Mouse (Mus musculus): ENCODE data around the gene Fgfr2. TPM values are rescaled to one million over a fixed set of nuclear protein-coding genes. Genes with fewer than 3 reads are reported as not detected.
"Not testable (repeated sequence)": the region's sequence is repeated elsewhere in the genome, so short reads cannot be mapped to it uniquely, and the experiment has no call there.

The Fgfr2 gene
- polyA plus RNA-seq, 1 experiment: 0.17 TPM

GRCm38 (mm10) chr7:131062541-131062940, 2060.6 kb downstream of the Fgfr2 start:
- Histone ChIP-seq H3K4me2 (ENCODE audit: low read depth) (no peak overlapping the region), H3ac (ENCODE audit: control insufficient read depth, insufficient read length) (no peak overlapping the region), H3K36me3 (ENCODE audit: control insufficient read depth, insufficient read depth) (no peaks in the 10 kb centered on the region), H3K4me3 (no peak overlapping the region), H3K27me3 (ENCODE audit: control insufficient read depth, insufficient read depth, insufficient read length) (peaks cover 13% of the 10 kb centered on the region), H3K79me2 (ENCODE audit: control insufficient read depth, insufficient read depth) (no peaks in the 10 kb centered on the region)
- TF ChIP-seq TCF12 (IDR thresholded peaks at IDR 0.05; ENCODE audit: insufficient read depth, poor library complexity, severe bottlenecking) (no peak), MYOD1 (IDR thresholded peaks at IDR 0.05; ENCODE audit: control insufficient read depth in 1 of 3, insufficient read length in 2 of 3, low read depth in 2 of 3) (no peak), POLR2AphosphoS2 (IDR thresholded peaks at IDR 0.05; ENCODE audit: insufficient read length, low read depth) (no peak), POLR2A (IDR thresholded peaks at IDR 0.05; ENCODE audit: insufficient read length, low read depth) (no peak), CEBPB (IDR thresholded peaks at IDR 0.05; ENCODE audit: insufficient read depth, poor library complexity, severe bottlenecking) (no peak), SRF (IDR thresholded peaks at IDR 0.05; ENCODE audit: control insufficient read depth, insufficient read length, low read depth) (no peak), TCF3 (IDR thresholded peaks at IDR 0.05; ENCODE audit: insufficient read length, low read depth) (no peak), USF1 (IDR thresholded peaks at IDR 0.05; ENCODE audit: low read depth) (no peak), MYOG (IDR thresholded peaks at IDR 0.05; ENCODE audit: control insufficient read depth in 1 of 3, insufficient read depth in 1 of 3, insufficient read length in 2 of 3, low read depth in 2 of 3) (no peak), E2F4 (IDR thresholded peaks at IDR 0.05; ENCODE audit: insufficient read depth) (no peak)

GRCm38 (mm10) chr7:131059808-131060207, 2063.3 kb downstream of the Fgfr2 start:
- H3ac ChIP-seq (ENCODE audit: control insufficient read depth, insufficient read length); H3K36me3 ChIP-seq (ENCODE audit: control insufficient read depth, insufficient read depth); H3K4me2 ChIP-seq (ENCODE audit: low read depth); H3K79me2 ChIP-seq (ENCODE audit: control insufficient read depth, insufficient read depth); H3K4me3 ChIP-seq: not testable (repeated sequence)
- H3K27me3 ChIP-seq (ENCODE audit: control insufficient read depth, insufficient read depth, insufficient read length): peaks cover 13% of the 10 kb centered on the region

GRCm38 (mm10) chr7:131057918-131058317, 2065.2 kb downstream of the Fgfr2 start:
- H3K4me3 ChIP-seq; H3K36me3 ChIP-seq (ENCODE audit: control insufficient read depth, insufficient read depth); H3K79me2 ChIP-seq (ENCODE audit: control insufficient read depth, insufficient read depth); H3ac ChIP-seq (ENCODE audit: control insufficient read depth, insufficient read length); H3K4me2 ChIP-seq (ENCODE audit: low read depth): not testable (repeated sequence)
- peaks cover 13% of the 10 kb centered on the region for H3K27me3 ChIP-seq (ENCODE audit: control insufficient read depth, insufficient read depth, insufficient read length)
- peak; percentile 48 for TF ChIP-seq TCF3 (IDR thresholded peaks at IDR 0.05; ENCODE audit: insufficient read length, low read depth)
- TF ChIP-seq MYOD1 (IDR thresholded peaks at IDR 0.05; ENCODE audit: control insufficient read depth in 1 of 3, insufficient read length in 2 of 3, low read depth in 2 of 3): peak in 2 of 3 experiments; percentile 54 to 57
- TF ChIP-seq MYOG (IDR thresholded peaks at IDR 0.05; ENCODE audit: control insufficient read depth in 1 of 3, insufficient read depth in 1 of 3, insufficient read length in 2 of 3, low read depth in 2 of 3): peak in 2 of 3 experiments; percentile 71 to 72

GRCm38 (mm10) chr7:131054808-131055370, 2068.3 kb downstream of the Fgfr2 start:
- H3K4me2 ChIP-seq (ENCODE audit: low read depth): no peak overlapping the region
- H3ac ChIP-seq (ENCODE audit: control insufficient read depth, insufficient read length): no peak overlapping the region
- no peaks in the 10 kb centered on the region for H3K36me3 ChIP-seq (ENCODE audit: control insufficient read depth, insufficient read depth)
- H3K27me3 ChIP-seq (ENCODE audit: control insufficient read depth, insufficient read depth, insufficient read length): peaks cover 8% of the 10 kb centered on the region
- TF ChIP-seq SRF (IDR thresholded peaks at IDR 0.05; ENCODE audit: control insufficient read depth, insufficient read length, low read depth) (no peak), MYOD1 (IDR thresholded peaks at IDR 0.05; ENCODE audit: control insufficient read depth in 1 of 3, insufficient read length in 2 of 3, low read depth in 2 of 3) (no peak), POLR2AphosphoS2 (IDR thresholded peaks at IDR 0.05; ENCODE audit: insufficient read length, low read depth) (no peak), TCF3 (IDR thresholded peaks at IDR 0.05; ENCODE audit: insufficient read length, low read depth) (no peak), E2F4 (IDR thresholded peaks at IDR 0.05; ENCODE audit: insufficient read depth) (no peak), REST (IDR thresholded peaks at IDR 0.05; ENCODE audit: insufficient read depth, insufficient read length) (no peak), TCF12 (IDR thresholded peaks at IDR 0.05; ENCODE audit: insufficient read depth, poor library complexity, severe bottlenecking) (no peak), MAX (IDR thresholded peaks at IDR 0.05; ENCODE audit: low read depth) (no peak), CEBPB (IDR thresholded peaks at IDR 0.05; ENCODE audit: insufficient read depth, poor library complexity, severe bottlenecking) (no peak), MYOG (IDR thresholded peaks at IDR 0.05; ENCODE audit: control insufficient read depth in 1 of 3, insufficient read depth in 1 of 3, insufficient read length in 2 of 3, low read depth in 2 of 3) (no peak), USF1 (IDR thresholded peaks at IDR 0.05; ENCODE audit: low read depth) (no peak), POLR2A (IDR thresholded peaks at IDR 0.05; ENCODE audit: insufficient read length, low read depth) (no peak)
- no peaks in the 10 kb centered on the region for H3K79me2 ChIP-seq (ENCODE audit: control insufficient read depth, insufficient read depth)
- no peak overlapping the region for H3K4me3 ChIP-seq

- H3K4me2 ChIP-seq (ENCODE audit: low read depth); H3K79me2 ChIP-seq (ENCODE audit: control insufficient read depth, insufficient read depth); H3K27me3 ChIP-seq (ENCODE audit: control insufficient read depth, insufficient read depth, insufficient read length); H3ac ChIP-seq (ENCODE audit: control insufficient read depth, insufficient read length); H3K4me3 ChIP-seq; H3K36me3 ChIP-seq (ENCODE audit: control insufficient read depth, insufficient read depth): not testable (repeated sequence)
- peak in 2 of 3 experiments; percentile 78 to 85 for TF ChIP-seq MYOD1 (IDR thresholded peaks at IDR 0.05; ENCODE audit: control insufficient read depth in 1 of 3, insufficient read length in 2 of 3, low read depth in 2 of 3)
- TF ChIP-seq TCF12 (IDR thresholded peaks at IDR 0.05; ENCODE audit: insufficient read depth, poor library complexity, severe bottlenecking): peak; percentile 67
- TF ChIP-seq TCF3 (IDR thresholded peaks at IDR 0.05; ENCODE audit: insufficient read length, low read depth): peak; percentile 84
- TF ChIP-seq MYOG (IDR thresholded peaks at IDR 0.05; ENCODE audit: control insufficient read depth in 1 of 3, insufficient read depth in 1 of 3, insufficient read length in 2 of 3, low read depth in 2 of 3): peak; percentile 36 to 91 (median 91)
These were observed 2073.3 kb downstream of the Fgfr2 start for GRCm38 (mm10) chr7:131049829-131050228.

- H3ac ChIP-seq (ENCODE audit: control insufficient read depth, insufficient read length); H3K4me2 ChIP-seq (ENCODE audit: low read depth); H3K36me3 ChIP-seq (ENCODE audit: control insufficient read depth, insufficient read depth); H3K79me2 ChIP-seq (ENCODE audit: control insufficient read depth, insufficient read depth); H3K4me3 ChIP-seq: not testable (repeated sequence)
- peaks cover 14% of the 10 kb centered on the region for H3K27me3 ChIP-seq (ENCODE audit: control insufficient read depth, insufficient read depth, insufficient read length)
These were observed 2077.8 kb downstream of the Fgfr2 start for GRCm38 (mm10) chr7:131045258-131045835.
